Mouse (Mus musculus) forebrain, embryonic 10.5 days (tissue): ENCODE measurements around the gene Cry2. TPM values are rescaled to one million over a fixed set of nuclear protein-coding genes. Genes with fewer than 3 reads are reported as not detected.
"Not testable (repeated sequence)": the region's sequence is repeated elsewhere in the genome, so short reads cannot be mapped to it uniquely, and the experiment has no call there.

Source experiments
- DNase-seq: peaks from one replicate; pipeline ENCODE4 v3.0.0-alpha.2; 2017; ENCODE audit warnings: low spot score; ENCODE audit errors: extremely low spot score
- H3K27ac ChIP-seq: fragments of 300-500 bp; sonication (generic); 2 replicates; pipeline ENCODE4 v1.5.1; 2016; ENCODE audit warnings: mild to moderate bottlenecking
- H3K27me3 ChIP-seq: fragments of 300-500 bp; sonication (generic); 2 replicates; pipeline ENCODE4 v1.6.1; 2016; ENCODE audit warnings: mild to moderate bottlenecking; ENCODE audit not compliant: poor library complexity, severe bottlenecking
- H3K36me3 ChIP-seq: fragments of 300-500 bp; sonication (generic); replicated peaks from 2 replicates; pipeline ENCODE4 v1.6.1; 2016; ENCODE audit warnings: mild to moderate bottlenecking, moderate library complexity
- H3K4me1 ChIP-seq: fragments of 300-500 bp; sonication (generic); 2 replicates; pipeline ENCODE4 v1.6.1; 2016
- H3K4me3 ChIP-seq: fragments of 300-500 bp; sonication (generic); 2 replicates; pipeline ENCODE4 v1.5.1; 2016; ENCODE audit warnings: mild to moderate bottlenecking, moderate library complexity
- H3K9me3 ChIP-seq: fragments of 300-500 bp; sonication (generic); 2 replicates; pipeline ENCODE4 v1.6.1; 2016; ENCODE audit warnings: mild to moderate bottlenecking, moderate library complexity
- WGBS: fragments of 180-500 bp; shearing (Covaris S2); methylation state at CpG from one replicate; pipeline ENCODE4 v1.1.7; 2016; 5-methylcytosine and 5-hydroxymethylcytosine counted together
- polyA plus RNA-seq: library from polyadenylated mRNA; unstranded; fragments of >200 nt; fragmentation: Nextera tagmentation; extraction: Ambion mirVana; gene quantifications from 2 replicates; pipeline ENCODE4 v1.2.1, GENCODE M21; 2016

Gene Cry2
- polyA plus RNA-seq, 1 experiment from 2014 or later = 27.3 TPM

GRCm38 (mm10) chr2:92402591-92403326, 31.1 kb downstream of the Cry2 start:
- DNase-seq = no peak
- 81% methylated on average over 4 of the region's 4 CpGs for WGBS
- Histone ChIP-seq H3K9me3 (no peaks in the 10 kb centered on the region), H3K4me3 (no peak overlapping the region), H3K27me3 (peaks cover 21% of the 10 kb centered on the region), H3K27ac (no peak overlapping the region), H3K4me1 (peaks cover 46% of the 10 kb centered on the region), H3K36me3 (peaks cover 48% of the 10 kb centered on the region)

- DNase-seq = peak; percentile 48
- peak within 1 kb of the TSS; percentile 78 for H3K4me3 ChIP-seq
- H3K27ac ChIP-seq = peak within 1 kb of the TSS; percentile 88
- H3K36me3 ChIP-seq = peaks cover 31% of the 10 kb centered on the region
- no peaks in the 10 kb centered on the region for H3K9me3 ChIP-seq
- peaks cover 21% of the 10 kb centered on the region for H3K27me3 ChIP-seq
- WGBS = 5% methylated on average over 52 of the region's 59 CpGs
- peaks cover 56% of the 10 kb centered on the region for H3K4me1 ChIP-seq
These were observed 32.7 kb downstream of the Cry2 start, which contains the start of gene Mapk8ip1 for GRCm38 (mm10) chr2:92401091-92401561. TSS of gene Mapk8ip1 (minus strand) at chr2:92401263.

- Histone ChIP-seq H3K27ac (peak overlapping the region; percentile 88), H3K4me3 (peak overlapping the region; percentile 78), H3K27me3 (peaks cover 21% of the 10 kb centered on the region), H3K9me3 (no peaks in the 10 kb centered on the region), H3K4me1 (peaks cover 54% of the 10 kb centered on the region), H3K36me3 (peaks cover 27% of the 10 kb centered on the region)
- DNase-seq = no peak
- WGBS = 2% methylated on average over 21 of the region's 22 CpGs
These were observed 33.2 kb downstream of the Cry2 start for GRCm38 (mm10) chr2:92400682-92401081.

GRCm38 (mm10) chr2:92399877-92400276, 34.0 kb downstream of the Cry2 start:
- not testable (repeated sequence) for H3K9me3 ChIP-seq, H3K27ac ChIP-seq, DNase-seq
- Histone ChIP-seq H3K4me1 (peaks cover 51% of the 10 kb centered on the region), H3K4me3 (peak overlapping the region; percentile 78), H3K27me3 (peaks cover 21% of the 10 kb centered on the region), H3K36me3 (peaks cover 19% of the 10 kb centered on the region)
- 80% methylated on average over 4 of the region's 4 CpGs for WGBS

GRCm38 (mm10) chr2:92397436-92397835, 36.4 kb downstream of the Cry2 start:
- no peak for DNase-seq
- 94% methylated on average over 1 of the region's 1 CpGs for WGBS
- peak overlapping the region; percentile 27; the same call in 1 of the 2 replicates for H3K27ac ChIP-seq

GRCm38 (mm10) chr2:92395535-92395934, 38.3 kb downstream of the Cry2 start:
- DNase-seq = no peak
- H3K27me3 ChIP-seq = peaks cover 25% of the 10 kb centered on the region
- peaks cover under 1% of the 10 kb centered on the region; the same call in 1 of the 2 replicates for H3K36me3 ChIP-seq
- H3K4me3 ChIP-seq = no peak overlapping the region
- WGBS = 90% methylated on average over 3 of the region's 3 CpGs
- no peak overlapping the region for H3K27ac ChIP-seq
- no peaks in the 10 kb centered on the region for H3K9me3 ChIP-seq
- H3K4me1 ChIP-seq = peaks cover 68% of the 10 kb centered on the region

More at GRCm38 (mm10) chr2:92397436-92397835, 36.4 kb downstream of the Cry2 start:
- Histone ChIP-seq H3K36me3 (no peaks in the 10 kb centered on the region), H3K4me1 (peaks cover 62% of the 10 kb centered on the region), H3K4me3 (no peak overlapping the region), H3K27me3 (peaks cover 33% of the 10 kb centered on the region), H3K9me3 (no peaks in the 10 kb centered on the region)

GRCm38 (mm10) chr2:92392318-92393264, 41.3 kb downstream of the Cry2 start:
- H3K4me1 ChIP-seq = peaks cover 70% of the 10 kb centered on the region
- H3K9me3 ChIP-seq = no peaks in the 10 kb centered on the region
- WGBS = 3% methylated on average over 26 of the region's 26 CpGs

GRCm38 (mm10) chr2:92391703-92392317, 42.0 kb downstream of the Cry2 start:
- Histone ChIP-seq H3K4me3 (peak overlapping the region; percentile 90), H3K4me1 (peaks cover 69% of the 10 kb centered on the region)
- DNase-seq = no peak

More at GRCm38 (mm10) chr2:92392318-92393264, 41.3 kb downstream of the Cry2 start:
- Histone ChIP-seq H3K4me3 (peak overlapping the region; percentile 90), H3K27ac (peak overlapping the region; percentile 89), H3K36me3 (peaks cover 12% of the 10 kb centered on the region), H3K27me3 (peaks cover 14% of the 10 kb centered on the region)
- peak; percentile 76 for DNase-seq

GRCm38 (mm10) chr2:92391116-92391515, 42.7 kb downstream of the Cry2 start:
- H3K27ac ChIP-seq = peak overlapping the region; percentile 89

More at GRCm38 (mm10) chr2:92391703-92392317, 42.0 kb downstream of the Cry2 start:
- Histone ChIP-seq H3K27me3 (peaks cover 14% of the 10 kb centered on the region), H3K27ac (peak overlapping the region; percentile 89), H3K36me3 (peaks cover 20% of the 10 kb centered on the region), H3K9me3 (no peaks in the 10 kb centered on the region)
- 27% methylated on average over 11 of the region's 11 CpGs for WGBS

GRCm38 (mm10) chr2:92390206-92390930, 43.5 kb downstream of the Cry2 start:
- H3K4me3 ChIP-seq = peak overlapping the region; percentile 90
- 82% methylated on average over 6 of the region's 6 CpGs for WGBS

More at GRCm38 (mm10) chr2:92391116-92391515, 42.7 kb downstream of the Cry2 start:
- Histone ChIP-seq H3K9me3 (no peaks in the 10 kb centered on the region), H3K4me3 (peak overlapping the region; percentile 90), H3K36me3 (peaks cover 27% of the 10 kb centered on the region), H3K4me1 (peaks cover 68% of the 10 kb centered on the region), H3K27me3 (peaks cover 14% of the 10 kb centered on the region)
- no peak for DNase-seq
- 85% methylated on average over 8 of the region's 8 CpGs for WGBS

GRCm38 (mm10) chr2:92389645-92390044, 44.2 kb downstream of the Cry2 start:
- H3K27me3 ChIP-seq = peaks cover 14% of the 10 kb centered on the region
- peak overlapping the region; percentile 90 for H3K4me3 ChIP-seq
- DNase-seq = no peak
- H3K4me1 ChIP-seq = peaks cover 68% of the 10 kb centered on the region
- H3K9me3 ChIP-seq = no peaks in the 10 kb centered on the region
- 2% methylated on average over 10 of the region's 10 CpGs for WGBS
- H3K27ac ChIP-seq = peak overlapping the region; percentile 89
- H3K36me3 ChIP-seq = peaks cover 41% of the 10 kb centered on the region

More at GRCm38 (mm10) chr2:92390206-92390930, 43.5 kb downstream of the Cry2 start:
- H3K36me3 ChIP-seq = peaks cover 34% of the 10 kb centered on the region
- H3K27ac ChIP-seq = peak overlapping the region; percentile 89
- no peaks in the 10 kb centered on the region for H3K9me3 ChIP-seq
- H3K27me3 ChIP-seq = peaks cover 14% of the 10 kb centered on the region
- H3K4me1 ChIP-seq = peaks cover 68% of the 10 kb centered on the region
- no peak for DNase-seq
